Mouse (Mus musculus) T-helper 1 cell (primary cell): ENCODE measurements around the gene Tmem123.

Source experiments
- in situ Hi-C: fragments of 300-600 bp; cut with MboI, MseI; formaldehyde crosslinking; loops from one replicate; pipeline ENCODE4 v1.15.1; 2025; ENCODE audit warnings: high pct_unique_total_duplicates

Tmem123 gene

GRCm38 (mm10) chr9:7763614-7764300, at the start of gene Tmem123:
Gene Tmem123 (plus strand): TSS chr9:7764041.
- in situ Hi-C loops = loop anchor here (10.0 kb wide), 1 partner anchor 111 kb away; the partner anchor contains the start of gene Birc3

GRCm38 (mm10) chr9:7714062-7714907, 49.6 kb upstream of the Tmem123 start:
- in situ Hi-C loops = loop anchor here (5.0 kb wide), 1 partner anchor 183 kb away; no protein-coding TSS in a partner anchor

GRCm38 (mm10) chr9:7714908-7715175, 49.0 kb upstream of the Tmem123 start:
- in situ Hi-C loops = loop anchor here (5.0 kb wide), 1 partner anchor 182 kb away; no protein-coding TSS in a partner anchor

GRCm38 (mm10) chr9:7721543-7721942, 42.3 kb upstream of the Tmem123 start:
- in situ Hi-C loops = no loop called here

GRCm38 (mm10) chr9:7728997-7729396, 34.8 kb upstream of the Tmem123 start:
- in situ Hi-C loops = no loop called here

- in situ Hi-C loops = no loop called here
Measured at GRCm38 (mm10) chr9:7742696-7743095, 21.1 kb upstream of the Tmem123 start.

GRCm38 (mm10) chr9:7744156-7744555, 19.7 kb upstream of the Tmem123 start:
- in situ Hi-C loops = no loop called here

- in situ Hi-C loops = no loop called here
Measured at GRCm38 (mm10) chr9:7748881-7749280, 15.0 kb upstream of the Tmem123 start.

- in situ Hi-C loops = no loop called here
Measured at GRCm38 (mm10) chr9:7749537-7749936, 14.3 kb upstream of the Tmem123 start.

GRCm38 (mm10) chr9:7755889-7756423, 7.9 kb upstream of the Tmem123 start:
- in situ Hi-C loops = no loop called here

GRCm38 (mm10) chr9:7761906-7762455, 1.9 kb upstream of the Tmem123 start:
- in situ Hi-C loops = loop anchor here (10.0 kb wide), 1 partner anchor 113 kb away; the partner anchor contains the start of gene Birc3

GRCm38 (mm10) chr9:7762741-7763140, 1.1 kb upstream of the Tmem123 start:
- in situ Hi-C loops = loop anchor here (10.0 kb wide), 1 partner anchor 112 kb away; the partner anchor contains the start of gene Birc3

- in situ Hi-C loops = loop anchor here (10.0 kb wide), 1 partner anchor 110 kb away; the partner anchor contains the start of gene Birc3
Measured at GRCm38 (mm10) chr9:7764463-7764871, 626 bp downstream of the Tmem123 start.

GRCm38 (mm10) chr9:7765236-7765635, 1.4 kb downstream of the Tmem123 start:
- in situ Hi-C loops = loop anchor here (10.0 kb wide), 1 partner anchor 110 kb away; the partner anchor contains the start of gene Birc3

GRCm38 (mm10) chr9:7766582-7766981, 2.7 kb downstream of the Tmem123 start:
- in situ Hi-C loops = loop anchor here (10.0 kb wide), 1 partner anchor 108 kb away; the partner anchor contains the start of gene Birc3

GRCm38 (mm10) chr9:7767526-7767925, 3.7 kb downstream of the Tmem123 start:
- in situ Hi-C loops = loop anchor here (10.0 kb wide), 1 partner anchor 107 kb away; the partner anchor contains the start of gene Birc3

- in situ Hi-C loops = loop anchor here (10.0 kb wide), 1 partner anchor 106 kb away; the partner anchor contains the start of gene Birc3
Measured at GRCm38 (mm10) chr9:7769081-7769480, 5.2 kb downstream of the Tmem123 start.

- in situ Hi-C loops = loop anchor here (10.0 kb wide), 1 partner anchor 105 kb away; the partner anchor contains the start of gene Birc3
Measured at GRCm38 (mm10) chr9:7769491-7769890, 5.7 kb downstream of the Tmem123 start.

GRCm38 (mm10) chr9:7772361-7772760, 8.5 kb downstream of the Tmem123 start:
- in situ Hi-C loops = no loop called here

- in situ Hi-C loops = no loop called here
Measured at GRCm38 (mm10) chr9:7772773-7773454, 9.1 kb downstream of the Tmem123 start.

GRCm38 (mm10) chr9:7773686-7774085, 9.8 kb downstream of the Tmem123 start:
- in situ Hi-C loops = no loop called here
